Mouse (Mus musculus): Measurements from ENCODE around the gene Ksr1.

GRCm38 (mm10) chr11:78985505-78985904 is 160.7 kb downstream of the Ksr1 start:
- TF ChIP-seq CTCF (IDR thresholded peaks at IDR 0.05; ENCODE audit: low read depth) (no peak), EP300 (IDR thresholded peaks at IDR 0.05; ENCODE audit: low read depth) (no peak)

All from liver, embryonic 14.5 days (tissue).